Mouse (Mus musculus) forebrain, postnatal 0 days (tissue): ENCODE data around the gene Klhl35. TPM values are rescaled to one million over a fixed set of nuclear protein-coding genes. Genes with fewer than 3 reads are reported as not detected.

ENCODE experiments used
- ATAC-seq: fragments of 200-750 bp; cut with Nextera tagmentation; 2 replicates; pipeline ENCODE4 v1.8.0; 2017; ENCODE audit warnings: mild to moderate bottlenecking, moderate library complexity
- DNase-seq: peaks from one replicate; pipeline ENCODE4 v3.0.0-alpha.2; 2015
- H3K27ac ChIP-seq: fragments of 300-500 bp; sonication (generic); 2 replicates; pipeline ENCODE4 v1.5.1; 2014; ENCODE audit warnings: low read depth, mild to moderate bottlenecking, antibody characterized with exemption, low read length, moderate library complexity, mixed read lengths
- H3K27me3 ChIP-seq: fragments of 300-500 bp; sonication (generic); 2 replicates; pipeline ENCODE4 v1.6.1; 2014; ENCODE audit warnings: mild to moderate bottlenecking, low read length, mixed read lengths; ENCODE audit not compliant: insufficient read depth
- H3K36me3 ChIP-seq: fragments of 300-500 bp; sonication (generic); 2 replicates; pipeline ENCODE4 v1.6.1; 2014; ENCODE audit warnings: mild to moderate bottlenecking, moderate library complexity; ENCODE audit not compliant: insufficient read depth
- H3K4me1 ChIP-seq: fragments of 300-500 bp; sonication (generic); 2 replicates; pipeline ENCODE4 v1.6.1; 2014; ENCODE audit warnings: antibody characterized with exemption; ENCODE audit not compliant: insufficient read depth
- H3K4me2 ChIP-seq: fragments of 300-500 bp; sonication (generic); 2 replicates; pipeline ENCODE4 v1.6.1; 2014; ENCODE audit warnings: low read depth, mild to moderate bottlenecking, moderate library complexity
- H3K4me3 ChIP-seq: fragments of 300-500 bp; sonication (generic); 2 replicates; pipeline ENCODE4 v1.5.1; 2014; ENCODE audit warnings: low read depth, low read length, mixed read lengths
- H3K9ac ChIP-seq: fragments of 300-500 bp; sonication (generic); 2 replicates; pipeline ENCODE4 v1.6.1; 2014; ENCODE audit warnings: mild to moderate bottlenecking
- H3K9me3 ChIP-seq: fragments of 300-500 bp; sonication (generic); 2 replicates; pipeline ENCODE4 v1.6.1; 2016; ENCODE audit warnings: low read length
- CTCF ChIP-seq: sonication (generic); IDR thresholded peaks from 2 replicates; pipeline ENCODE4 v1.5.1; 2016; ENCODE audit warnings: antibody characterized with exemption, control low read depth, low read depth
- WGBS: fragments of 180-500 bp; shearing (Covaris S2); extraction: QIAGEN DNeasy Blood & Tissue Kit; methylation state at CpG from one replicate; pipeline ENCODE4 v1.1.7; 2014; 5-methylcytosine and 5-hydroxymethylcytosine counted together
- polyA plus RNA-seq: library from polyadenylated mRNA; unstranded; fragments of >200 nt; fragmentation: Nextera tagmentation; extraction: Ambion mirVana; gene quantifications from 2 replicates; pipeline ENCODE4 v1.2.1, GENCODE M21; 2015
- total RNA-seq: library from RNA; depleted of rRNA; stranded (reverse); fragments of >200 nt; gene quantifications from 2 replicates; pipeline ENCODE4 v1.2.3, GENCODE M21; 2014; rRNA removed

The Klhl35 gene
- total and polyA plus RNA-seq, 2 experiments from 2014 or later, result 3.4 to 3.8 TPM

GRCm38 (mm10) chr7:99510087-99510501, 44.3 kb downstream of the Klhl35 start:
- Histone ChIP-seq H3K4me1 (peaks cover 5% of the 10 kb centered on the region; the same call in 1 of the 2 replicates), H3K4me3 (no peak overlapping the region), H3K4me2 (peak overlapping the region; percentile 29), H3K9me3 (no peaks in the 10 kb centered on the region), H3K36me3 (no peaks in the 10 kb centered on the region), H3K27me3 (no peaks in the 10 kb centered on the region), H3K27ac (peak overlapping the region; percentile 62; the same call in 1 of the 2 replicates), H3K9ac (peak overlapping the region; percentile 19; the same call in 1 of the 2 replicates)
- TF ChIP-seq CTCF, result no peak
- WGBS, result 6% methylated on average over 8 of the region's 8 CpGs
- ATAC-seq (peak; percentile 98), DNase-seq (peak; percentile 68)

GRCm38 (mm10) chr7:99516092-99516813, 50.4 kb downstream of the Klhl35 start:
- no peak for TF ChIP-seq CTCF
- Histone ChIP-seq H3K36me3 (no peaks in the 10 kb centered on the region), H3K4me2 (no peak overlapping the region), H3K27me3 (no peaks in the 10 kb centered on the region), H3K4me1 (no peaks in the 10 kb centered on the region), H3K9ac (no peak overlapping the region), H3K4me3 (no peak overlapping the region), H3K27ac (no peak overlapping the region), H3K9me3 (no peaks in the 10 kb centered on the region)
- WGBS, result 90% methylated on average over 9 of the region's 9 CpGs
- no peak for DNase-seq
- no peak for ATAC-seq

- TF ChIP-seq CTCF, result no peak
- H3K27me3 ChIP-seq, result no peaks in the 10 kb centered on the region
- H3K4me1 ChIP-seq, result no peaks in the 10 kb centered on the region
- H3K4me3 ChIP-seq, result no peak overlapping the region
- no peak for ATAC-seq
- H3K36me3 ChIP-seq, result no peaks in the 10 kb centered on the region
- no peaks in the 10 kb centered on the region for H3K9me3 ChIP-seq
- no peak overlapping the region for H3K4me2 ChIP-seq
- H3K27ac ChIP-seq, result no peak overlapping the region
- no peak for DNase-seq
- no peak overlapping the region for H3K9ac ChIP-seq
- 82% methylated on average over 3 of the region's 3 CpGs for WGBS
Measured at GRCm38 (mm10) chr7:99516814-99517157, 51.0 kb downstream of the Klhl35 start.

- Histone ChIP-seq H3K9ac (no peak overlapping the region), H3K4me3 (no peak overlapping the region), H3K36me3 (no peaks in the 10 kb centered on the region), H3K9me3 (no peaks in the 10 kb centered on the region), H3K27me3 (no peaks in the 10 kb centered on the region), H3K4me2 (no peak overlapping the region), H3K27ac (no peak overlapping the region), H3K4me1 (no peaks in the 10 kb centered on the region)
- no peak for TF ChIP-seq CTCF
- DNase-seq (no peak), ATAC-seq (no peak)
- WGBS, result 67% methylated on average over 4 of the region's 4 CpGs
Measured at GRCm38 (mm10) chr7:99518954-99519644, 53.3 kb downstream of the Klhl35 start.

DNA sequence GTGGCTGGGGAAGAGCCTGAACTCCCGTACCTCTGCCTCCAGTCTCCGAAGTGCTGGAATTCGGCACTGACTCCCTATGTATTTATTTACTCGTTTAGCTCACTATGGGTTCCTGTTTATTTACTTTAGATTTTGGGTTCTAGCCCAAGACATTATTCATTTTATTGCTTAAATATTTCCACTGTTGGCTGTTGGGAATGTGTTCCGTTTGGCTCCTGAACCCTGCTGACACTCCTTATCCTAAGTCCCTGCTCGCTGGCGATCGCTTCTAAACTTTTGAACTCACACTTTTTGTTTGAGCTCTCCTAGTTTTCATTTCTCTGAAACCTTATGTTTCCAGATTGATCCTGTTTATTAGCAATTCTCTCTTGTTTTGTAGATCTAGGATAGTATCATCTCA, 57.3 kb downstream of the Klhl35 start:
- Histone ChIP-seq H3K27me3 (no peaks in the 10 kb centered on the region), H3K4me2 (no peak overlapping the region), H3K36me3 (no peaks in the 10 kb centered on the region), H3K9me3 (no peaks in the 10 kb centered on the region), H3K4me1 (no peaks in the 10 kb centered on the region), H3K27ac (no peak overlapping the region), H3K9ac (no peak overlapping the region), H3K4me3 (no peak overlapping the region)
- DNase-seq, result no peak
- WGBS, result 83% methylated on average over 8 of the region's 8 CpGs
- no peak for ATAC-seq
- no peak for TF ChIP-seq CTCF

Other genes with a start within 250 kb of the Klhl35 start
- gene Mogat2, start 227.4 kb upstream of the Klhl35 start, total RNA-seq, result 0.24 and 0.31 TPM in 2 replicates
- gene Mogat2, start 227.4 kb upstream of the Klhl35 start, polyA plus RNA-seq, result 0.18 and 0.23 TPM in 2 replicates
- 187 and 234 TPM in 2 replicates for gene Map6, start 198.6 kb upstream of the Klhl35 start, total RNA-seq
- 71.9 and 98.0 TPM in 2 replicates for gene Map6, start 198.6 kb upstream of the Klhl35 start, polyA plus RNA-seq
- gene Serpinh1, start 112.8 kb upstream of the Klhl35 start, total RNA-seq, result 127 and 160 TPM in 2 replicates
- 117 and 121 TPM in 2 replicates for gene Serpinh1, start 112.8 kb upstream of the Klhl35 start, polyA plus RNA-seq
- 36.2 and 41.2 TPM in 2 replicates for gene Gdpd5, start 84.6 kb upstream of the Klhl35 start, total RNA-seq
- 30.9 and 38.2 TPM in 2 replicates for gene Gdpd5, start 84.6 kb upstream of the Klhl35 start, polyA plus RNA-seq
- 1,114 and 1,634 TPM in 2 replicates for gene Rps3, start 17.7 kb downstream of the Klhl35 start, total RNA-seq
- gene Rps3, start 17.7 kb downstream of the Klhl35 start, polyA plus RNA-seq, result 543 and 688 TPM in 2 replicates
- 88.0 and 102 TPM in 2 replicates for gene Arrb1, start 69.5 kb downstream of the Klhl35 start, total RNA-seq
- 10.3 and 13.0 TPM in 2 replicates for gene Arrb1, start 69.5 kb downstream of the Klhl35 start, polyA plus RNA-seq
- gene Tpbgl, start 161.1 kb downstream of the Klhl35 start, total RNA-seq, result 0.86 and 1.5 TPM in 2 replicates
- 1.8 and 2.1 TPM in 2 replicates for gene Tpbgl, start 161.1 kb downstream of the Klhl35 start, polyA plus RNA-seq
- gene Slco2b1, start 245.3 kb downstream of the Klhl35 start, total RNA-seq, result 10.8 and 10.9 TPM in 2 replicates
- 5.9 and 6.7 TPM in 2 replicates for gene Slco2b1, start 245.3 kb downstream of the Klhl35 start, polyA plus RNA-seq